Mouse (Mus musculus): ENCODE measurements at regions not wholly inside any gene's neighbourhood (a gene's known extent, or its start where the extent isn't known, plus 50 kb on each side); places are given as distances from the start of the nearest gene placed in this dataset.

GRCm38 (mm10) chr9:14179777-14180176, 95.1 kb upstream of the Sesn3 start:
- H3K27me3 ChIP-seq (ENCODE audit: insufficient read depth, low read length) = peaks cover 21% of the 10 kb centered on the region
- no peak overlapping the region for H3K4me3 ChIP-seq (replicated peaks; ENCODE audit: low read length)
- H3K9me3 ChIP-seq (ENCODE audit: low read length) = no peaks in the 10 kb centered on the region
- TF ChIP-seq CTCF (conservative IDR thresholded peaks at IDR 0.05; ENCODE audit: low read length) (no peak), NANOG (IDR thresholded peaks at IDR 0.05; ENCODE audit: borderline replicate concordance, low read length) (no peak), POU5F1 (IDR thresholded peaks at IDR 0.05; ENCODE audit: borderline replicate concordance, low read length) (no peak)
- H3K4me1 ChIP-seq (replicated peaks; ENCODE audit: low read depth, low read length) = peaks cover 58% of the 10 kb centered on the region
- H3K36me3 ChIP-seq (ENCODE audit: insufficient read depth, low read length) = no peaks in the 10 kb centered on the region

- Histone ChIP-seq H3K9me3 (ENCODE audit: low read length) (no peaks in the 10 kb centered on the region), H3K4me1 (replicated peaks; ENCODE audit: low read depth, low read length) (peaks cover 80% of the 10 kb centered on the region), H3K36me3 (ENCODE audit: insufficient read depth, low read length) (no peaks in the 10 kb centered on the region), H3K4me3 (replicated peaks; ENCODE audit: low read length) (no peak overlapping the region), H3K27me3 (ENCODE audit: insufficient read depth, low read length) (peaks cover 11% of the 10 kb centered on the region; the same call in 1 of the 2 replicates)
- TF ChIP-seq POU5F1 (IDR thresholded peaks at IDR 0.05; ENCODE audit: borderline replicate concordance, low read length) (no peak), NANOG (IDR thresholded peaks at IDR 0.05; ENCODE audit: borderline replicate concordance, low read length) (no peak)
These were observed 90.6 kb upstream of the Sesn3 start for GRCm38 (mm10) chr9:14184261-14184660.

GRCm38 (mm10) chr9:14185681-14186080, 89.2 kb upstream of the Sesn3 start:
- Histone ChIP-seq H3K4me1 (replicated peaks; ENCODE audit: low read depth, low read length) (peaks cover 77% of the 10 kb centered on the region), H3K4me3 (replicated peaks; ENCODE audit: low read length) (no peak overlapping the region)
- TF ChIP-seq NANOG (IDR thresholded peaks at IDR 0.05; ENCODE audit: borderline replicate concordance, low read length) = no peak
- TF ChIP-seq CTCF (conservative IDR thresholded peaks at IDR 0.05; ENCODE audit: low read length) = no peak
- no peak for TF ChIP-seq POU5F1 (IDR thresholded peaks at IDR 0.05; ENCODE audit: borderline replicate concordance, low read length)

GRCm38 (mm10) chr9:14187753-14188152, 87.1 kb upstream of the Sesn3 start:
- no peaks in the 10 kb centered on the region for H3K36me3 ChIP-seq (ENCODE audit: insufficient read depth, low read length)
- H3K4me1 ChIP-seq (replicated peaks; ENCODE audit: low read depth, low read length) = peaks cover 61% of the 10 kb centered on the region
- no peak for TF ChIP-seq POU5F1 (IDR thresholded peaks at IDR 0.05; ENCODE audit: borderline replicate concordance, low read length)
- no peak for TF ChIP-seq NANOG (IDR thresholded peaks at IDR 0.05; ENCODE audit: borderline replicate concordance, low read length)
- TF ChIP-seq CTCF (conservative IDR thresholded peaks at IDR 0.05; ENCODE audit: low read length) = no peak
- H3K27me3 ChIP-seq (ENCODE audit: insufficient read depth, low read length) = peaks cover 11% of the 10 kb centered on the region; the same call in 1 of the 2 replicates
- no peaks in the 10 kb centered on the region for H3K9me3 ChIP-seq (ENCODE audit: low read length)
- H3K4me3 ChIP-seq (replicated peaks; ENCODE audit: low read length) = no peak overlapping the region

More at GRCm38 (mm10) chr9:14185681-14186080, 89.2 kb upstream of the Sesn3 start:
- no peaks in the 10 kb centered on the region for H3K9me3 ChIP-seq (ENCODE audit: low read length)
- no peaks in the 10 kb centered on the region for H3K36me3 ChIP-seq (ENCODE audit: insufficient read depth, low read length)
- H3K27me3 ChIP-seq (ENCODE audit: insufficient read depth, low read length) = peaks cover 11% of the 10 kb centered on the region; the same call in 1 of the 2 replicates

- no peak overlapping the region for H3K4me3 ChIP-seq (replicated peaks; ENCODE audit: low read length)
- H3K9me3 ChIP-seq (ENCODE audit: low read length) = no peaks in the 10 kb centered on the region
- no peaks in the 10 kb centered on the region for H3K36me3 ChIP-seq (ENCODE audit: insufficient read depth, low read length)
- peaks cover 56% of the 10 kb centered on the region for H3K4me1 ChIP-seq (replicated peaks; ENCODE audit: low read depth, low read length)
- H3K27me3 ChIP-seq (ENCODE audit: insufficient read depth, low read length) = peaks cover 5% of the 10 kb centered on the region; the same call in 1 of the 2 replicates
- TF ChIP-seq CTCF (conservative IDR thresholded peaks at IDR 0.05; ENCODE audit: low read length) (no peak), NANOG (IDR thresholded peaks at IDR 0.05; ENCODE audit: borderline replicate concordance, low read length) (no peak; the same call in 1 of the 2 replicates), POU5F1 (IDR thresholded peaks at IDR 0.05; ENCODE audit: borderline replicate concordance, low read length) (no peak)
These were observed 86.4 kb upstream of the Sesn3 start for GRCm38 (mm10) chr9:14188504-14188903.

- TF ChIP-seq NANOG (IDR thresholded peaks at IDR 0.05; ENCODE audit: borderline replicate concordance, low read length) (no peak), POU5F1 (IDR thresholded peaks at IDR 0.05; ENCODE audit: borderline replicate concordance, low read length) (no peak), CTCF (conservative IDR thresholded peaks at IDR 0.05; ENCODE audit: low read length) (no peak)
- H3K4me1 ChIP-seq (replicated peaks; ENCODE audit: low read depth, low read length) = peaks cover 36% of the 10 kb centered on the region
- no peak overlapping the region for H3K4me3 ChIP-seq (replicated peaks; ENCODE audit: low read length)
- H3K27me3 ChIP-seq (ENCODE audit: insufficient read depth, low read length) = peaks cover 9% of the 10 kb centered on the region; the same call in 1 of the 2 replicates
- H3K36me3 ChIP-seq (ENCODE audit: insufficient read depth, low read length) = no peaks in the 10 kb centered on the region
- H3K9me3 ChIP-seq (ENCODE audit: low read length) = no peaks in the 10 kb centered on the region
These were observed 84.2 kb upstream of the Sesn3 start for GRCm38 (mm10) chr9:14190660-14191059.

- no peak overlapping the region for H3K4me3 ChIP-seq (replicated peaks; ENCODE audit: low read length)
- H3K4me1 ChIP-seq (replicated peaks; ENCODE audit: low read depth, low read length) = peaks cover 5% of the 10 kb centered on the region; the same call in 1 of the 2 replicates
- 0 out of 2 replicates have a peak, but pooled peaks cover 3% of the 10 kb centered on the region for H3K27me3 ChIP-seq (ENCODE audit: insufficient read depth, low read length)
- TF ChIP-seq CTCF (conservative IDR thresholded peaks at IDR 0.05; ENCODE audit: low read length) (no peak), POU5F1 (IDR thresholded peaks at IDR 0.05; ENCODE audit: borderline replicate concordance, low read length) (no peak), NANOG (IDR thresholded peaks at IDR 0.05; ENCODE audit: borderline replicate concordance, low read length) (no peak)
- no peaks in the 10 kb centered on the region for H3K9me3 ChIP-seq (ENCODE audit: low read length)
- H3K36me3 ChIP-seq (ENCODE audit: insufficient read depth, low read length) = no peaks in the 10 kb centered on the region
These were observed 80.1 kb upstream of the Sesn3 start for GRCm38 (mm10) chr9:14194748-14195147.

- TF ChIP-seq CTCF (conservative IDR thresholded peaks at IDR 0.05; ENCODE audit: low read length) = no peak
- no peak for TF ChIP-seq POU5F1 (IDR thresholded peaks at IDR 0.05; ENCODE audit: borderline replicate concordance, low read length)
- TF ChIP-seq NANOG (IDR thresholded peaks at IDR 0.05; ENCODE audit: borderline replicate concordance, low read length) = no peak
- Histone ChIP-seq H3K4me3 (replicated peaks; ENCODE audit: low read length) (no peak overlapping the region), H3K4me1 (replicated peaks; ENCODE audit: low read depth, low read length) (no peaks in the 10 kb centered on the region), H3K36me3 (ENCODE audit: insufficient read depth, low read length) (no peaks in the 10 kb centered on the region), H3K27me3 (ENCODE audit: insufficient read depth, low read length) (peaks cover 3% of the 10 kb centered on the region; the same call in 1 of the 2 replicates), H3K9me3 (ENCODE audit: low read length) (peaks cover 20% of the 10 kb centered on the region)
These were observed 75.8 kb upstream of the Sesn3 start for GRCm38 (mm10) chr9:14199116-14199515.
